Mouse (Mus musculus): ENCODE data around the gene Baat. TPM values are rescaled to one million over a fixed set of nuclear protein-coding genes. Genes with fewer than 3 reads are reported as not detected.
"Not testable (repeated sequence)": the region's sequence is repeated elsewhere in the genome, so short reads cannot be mapped to it uniquely, and the experiment has no call there.

Gene Baat
- polyA plus RNA-seq, 1 experiment, result 0.02 TPM

DNA sequence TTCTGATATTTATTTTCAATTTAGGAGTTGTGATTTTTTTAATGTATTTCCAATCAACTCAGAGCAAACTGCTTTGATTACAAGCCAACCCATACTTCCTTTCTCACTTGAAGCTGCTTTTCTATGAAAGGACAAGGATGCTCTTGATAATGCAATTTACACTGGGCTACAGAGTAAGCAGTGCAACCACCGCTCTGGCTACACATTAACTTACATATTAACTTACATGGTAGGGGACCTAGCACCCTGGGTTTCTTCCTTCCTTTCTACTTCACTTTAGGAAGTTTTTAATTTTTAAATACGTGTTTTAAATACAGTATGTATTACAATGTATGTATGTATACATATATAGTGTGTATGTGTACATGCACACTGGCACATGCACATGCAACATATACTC, 2.8 kb upstream of the Baat start:
- no peak for TF ChIP-seq MYOG (IDR thresholded peaks at IDR 0.05; ENCODE audit: control insufficient read depth, extremely low read depth, insufficient read length)
- no peak for TF ChIP-seq MYOD1 (IDR thresholded peaks at IDR 0.05; ENCODE audit: control insufficient read depth, insufficient read length, low read depth)

DNA sequence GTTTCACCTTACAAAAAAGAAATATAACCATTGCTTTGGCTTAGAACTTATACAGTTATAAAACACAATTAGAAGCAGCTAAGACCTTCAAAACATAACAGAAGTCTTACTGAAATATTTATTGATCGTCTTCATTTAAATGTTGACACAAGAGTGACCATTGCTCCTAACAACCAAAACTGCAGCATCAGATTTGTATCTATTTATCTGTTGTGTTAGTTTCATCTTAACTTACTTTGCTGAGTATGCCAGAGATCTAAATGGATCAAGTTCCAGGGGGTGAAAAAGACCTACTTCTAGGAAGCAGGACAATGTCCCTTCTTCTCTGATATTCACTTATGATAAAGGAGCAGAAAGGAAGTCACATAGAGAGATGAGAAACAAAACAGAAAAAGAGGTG, 2.8 kb downstream of the Baat start:
- no peaks in the 10 kb centered on the region for H3K79me3 ChIP-seq (ENCODE audit: low read depth)
- no peak overlapping the region for H3ac ChIP-seq (ENCODE audit: control insufficient read depth, insufficient read length, low read depth)
- H3K79me2 ChIP-seq (ENCODE audit: control insufficient read depth, insufficient read depth), result no peaks in the 10 kb centered on the region
- TF ChIP-seq MAX (IDR thresholded peaks at IDR 0.05), result no peak
- no peak for TF ChIP-seq MYOG (IDR thresholded peaks at IDR 0.05; ENCODE audit: control insufficient read depth, extremely low read depth, insufficient read length)
- no peak for TF ChIP-seq FOSL1 (IDR thresholded peaks at IDR 0.05; ENCODE audit: insufficient read depth, low read length, poor library complexity, severe bottlenecking)
- no peak for TF ChIP-seq CEBPB (IDR thresholded peaks at IDR 0.05; ENCODE audit: low read depth)
- no peak for TF ChIP-seq MYOD1 (IDR thresholded peaks at IDR 0.05; ENCODE audit: control insufficient read depth, insufficient read length, low read depth)
- TF ChIP-seq USF1 (IDR thresholded peaks at IDR 0.05; ENCODE audit: low read depth), result no peak
- no peak for TF ChIP-seq CTCF (IDR thresholded peaks at IDR 0.05; ENCODE audit: control insufficient read depth, insufficient read depth, insufficient read length)
- no peaks in the 10 kb centered on the region for H3K36me3 ChIP-seq (ENCODE audit: control insufficient read depth, insufficient read depth)
- no peaks in the 10 kb centered on the region for H3K27me3 ChIP-seq (ENCODE audit: control insufficient read depth, insufficient read depth, insufficient read length)
- H3K4me3 ChIP-seq (ENCODE audit: insufficient read depth, poor library complexity, severe bottlenecking), result no peak overlapping the region

More for the DNA sequence above, 2.8 kb upstream of the Baat start:
- no peak overlapping the region for H3K4me3 ChIP-seq (ENCODE audit: insufficient read depth, poor library complexity, severe bottlenecking)
- peaks cover under 1% of the 10 kb centered on the region for H3K79me2 ChIP-seq (ENCODE audit: control insufficient read depth, insufficient read depth)
- H3K27me3 ChIP-seq (ENCODE audit: control insufficient read depth, insufficient read depth, insufficient read length), result no peaks in the 10 kb centered on the region
- peaks cover 29% of the 10 kb centered on the region for H3K36me3 ChIP-seq (ENCODE audit: control insufficient read depth, insufficient read depth)
- peaks cover 7% of the 10 kb centered on the region for H3K79me3 ChIP-seq (ENCODE audit: low read depth)
- H3ac ChIP-seq (ENCODE audit: control insufficient read depth, insufficient read length, low read depth), result no peak overlapping the region

DNA sequence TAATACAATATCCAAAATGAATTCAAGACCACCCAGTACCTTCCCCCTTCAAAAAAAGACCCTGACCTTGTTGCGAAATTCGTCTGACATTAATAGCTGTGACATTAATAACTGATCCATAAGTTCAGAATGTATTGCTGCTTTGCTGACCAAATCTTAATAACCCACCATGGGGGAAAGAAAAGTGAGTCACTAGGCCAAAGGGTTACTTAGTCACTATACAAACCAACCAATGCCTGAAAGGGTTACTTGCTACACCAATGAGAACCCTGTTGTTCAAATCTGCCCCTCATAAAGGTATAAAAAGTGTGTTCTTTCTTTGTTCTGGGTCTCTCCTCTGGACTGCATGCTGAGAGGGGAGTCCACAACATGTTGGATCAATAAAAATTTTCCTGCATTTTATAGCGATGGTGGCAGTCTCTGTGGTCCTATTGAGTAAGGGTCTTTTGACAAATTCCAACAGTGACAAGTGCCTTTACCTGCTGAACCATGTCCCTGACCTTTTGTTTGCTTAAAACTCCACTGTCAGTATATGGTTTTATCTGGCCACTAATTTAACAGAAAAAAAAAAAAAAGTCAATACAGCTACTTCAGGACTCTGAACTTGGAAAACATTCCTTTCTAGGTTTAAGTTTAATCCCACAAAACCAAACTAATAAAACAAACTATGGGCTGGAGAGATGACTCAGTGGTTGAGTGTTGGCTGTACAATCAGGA, 20.3 kb downstream of the Baat start:
- H3K4me3 ChIP-seq (ENCODE audit: insufficient read depth, poor library complexity, severe bottlenecking); H3K79me2 ChIP-seq (ENCODE audit: control insufficient read depth, insufficient read depth); H3K36me3 ChIP-seq (ENCODE audit: control insufficient read depth, insufficient read depth); H3K27me3 ChIP-seq (ENCODE audit: control insufficient read depth, insufficient read depth, insufficient read length); H3ac ChIP-seq (ENCODE audit: control insufficient read depth, insufficient read length, low read depth); H3K79me3 ChIP-seq (ENCODE audit: low read depth): not testable (repeated sequence)

DNA sequence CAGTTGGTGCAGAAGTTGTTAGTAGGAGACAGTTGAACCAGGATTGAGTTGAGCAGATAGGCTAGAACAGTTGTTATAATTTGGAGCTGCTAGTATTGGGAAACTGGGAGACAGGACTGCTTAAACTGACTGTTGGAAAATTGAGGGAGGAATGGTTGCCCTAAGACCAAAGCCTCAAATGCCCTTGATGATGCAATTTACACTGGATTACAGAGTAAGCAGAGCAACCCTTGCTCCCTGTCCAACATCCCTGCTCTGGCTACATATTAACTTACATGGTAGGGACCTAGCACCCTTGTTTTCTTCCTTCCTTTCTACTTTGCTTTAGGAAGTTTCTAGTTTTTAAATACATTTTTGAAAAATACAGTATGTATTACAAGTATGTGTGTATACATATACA, 20.9 kb downstream of the Baat start:
- TF ChIP-seq MYOD1 (IDR thresholded peaks at IDR 0.05; ENCODE audit: control insufficient read depth, insufficient read length, low read depth) (no peak), CTCF (IDR thresholded peaks at IDR 0.05; ENCODE audit: control insufficient read depth, insufficient read depth, insufficient read length) (no peak), USF1 (IDR thresholded peaks at IDR 0.05; ENCODE audit: low read depth) (no peak), FOSL1 (IDR thresholded peaks at IDR 0.05; ENCODE audit: insufficient read depth, low read length, poor library complexity, severe bottlenecking) (no peak)
- no peaks in the 10 kb centered on the region for H3K79me2 ChIP-seq (ENCODE audit: control insufficient read depth, insufficient read depth)

DNA sequence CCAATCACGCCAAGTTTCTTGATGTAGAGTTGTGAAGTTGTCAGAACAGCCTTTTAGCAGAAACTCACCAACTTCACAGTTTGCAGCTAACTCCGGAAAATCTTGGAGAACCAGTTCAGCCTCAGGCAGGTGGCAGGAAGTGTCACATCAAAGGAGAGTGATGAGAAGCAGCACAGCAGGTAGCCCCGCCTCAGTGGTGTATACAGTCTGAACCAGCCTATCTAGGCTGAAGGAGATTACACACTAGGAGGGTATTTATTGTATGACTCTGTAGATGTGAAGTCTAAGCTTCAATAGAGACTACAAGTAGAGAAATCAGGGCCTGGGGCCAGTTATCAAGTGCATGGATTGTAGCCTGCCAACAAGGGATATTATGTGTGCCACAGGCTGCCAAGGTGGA, 25.5 kb downstream of the Baat start:
- no peaks in the 10 kb centered on the region for H3K36me3 ChIP-seq (ENCODE audit: control insufficient read depth, insufficient read depth)
- H3ac ChIP-seq (ENCODE audit: control insufficient read depth, insufficient read length, low read depth), result no peak overlapping the region
- H3K79me3 ChIP-seq (ENCODE audit: low read depth), result no peaks in the 10 kb centered on the region
- no peaks in the 10 kb centered on the region for H3K79me2 ChIP-seq (ENCODE audit: control insufficient read depth, insufficient read depth)
- TF ChIP-seq FOSL1 (IDR thresholded peaks at IDR 0.05; ENCODE audit: insufficient read depth, low read length, poor library complexity, severe bottlenecking), result no peak
- TF ChIP-seq CEBPB (IDR thresholded peaks at IDR 0.05; ENCODE audit: low read depth), result no peak
- no peak for TF ChIP-seq MYOG (IDR thresholded peaks at IDR 0.05; ENCODE audit: control insufficient read depth, extremely low read depth, insufficient read length)
- no peak for TF ChIP-seq MAX (IDR thresholded peaks at IDR 0.05)
- no peak for TF ChIP-seq CTCF (IDR thresholded peaks at IDR 0.05; ENCODE audit: control insufficient read depth, insufficient read depth, insufficient read length)
- H3K4me3 ChIP-seq (ENCODE audit: insufficient read depth, poor library complexity, severe bottlenecking), result no peak overlapping the region
- H3K27me3 ChIP-seq (ENCODE audit: control insufficient read depth, insufficient read depth, insufficient read length), result peaks cover 3% of the 10 kb centered on the region

More for the DNA sequence above, 20.9 kb downstream of the Baat start:
- H3K4me3 ChIP-seq (ENCODE audit: insufficient read depth, poor library complexity, severe bottlenecking), result no peak overlapping the region
- H3K79me3 ChIP-seq (ENCODE audit: low read depth), result no peaks in the 10 kb centered on the region
- H3ac ChIP-seq (ENCODE audit: control insufficient read depth, insufficient read length, low read depth), result no peak overlapping the region
- H3K36me3 ChIP-seq (ENCODE audit: control insufficient read depth, insufficient read depth), result no peaks in the 10 kb centered on the region
- H3K27me3 ChIP-seq (ENCODE audit: control insufficient read depth, insufficient read depth, insufficient read length), result no peaks in the 10 kb centered on the region

DNA sequence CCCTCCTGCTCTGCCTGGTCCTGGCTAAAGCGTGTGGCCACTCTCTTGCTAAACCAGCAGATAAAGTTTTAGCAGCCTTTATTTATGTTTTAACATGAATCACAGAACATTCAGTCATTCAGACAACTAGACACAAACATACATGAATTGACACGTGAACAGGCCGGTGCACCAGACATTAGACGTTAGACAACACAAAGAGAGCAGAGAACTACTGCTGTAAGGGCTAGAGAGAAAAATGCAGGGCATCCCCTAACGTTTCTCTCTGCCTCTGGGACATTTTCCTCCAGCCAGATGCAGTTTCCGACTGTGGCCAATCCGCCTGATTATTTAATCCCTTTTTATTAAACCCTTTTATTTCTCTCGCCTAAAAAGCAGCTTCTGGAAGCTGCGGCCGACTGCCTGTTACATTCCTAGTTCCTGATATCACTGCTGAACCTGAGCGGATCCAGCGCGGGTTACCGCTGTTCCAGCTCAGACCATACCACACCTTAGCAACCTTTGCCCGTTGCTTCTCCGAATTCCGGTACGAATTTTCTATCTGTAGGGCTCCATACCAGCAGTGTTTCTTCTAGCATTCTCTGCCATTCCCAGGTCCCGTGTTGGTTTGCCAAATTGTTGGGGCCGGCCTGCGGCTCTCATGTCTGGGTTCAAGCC, 26.1 kb downstream of the Baat start:
- no peaks in the 10 kb centered on the region for H3K36me3 ChIP-seq (ENCODE audit: control insufficient read depth, insufficient read depth)
- no peak for TF ChIP-seq MAX (IDR thresholded peaks at IDR 0.05)
- no peak for TF ChIP-seq USF1 (IDR thresholded peaks at IDR 0.05; ENCODE audit: low read depth)
- TF ChIP-seq CEBPB (IDR thresholded peaks at IDR 0.05; ENCODE audit: low read depth), result no peak
- no peak for TF ChIP-seq FOSL1 (IDR thresholded peaks at IDR 0.05; ENCODE audit: insufficient read depth, low read length, poor library complexity, severe bottlenecking)
- TF ChIP-seq MYOG (IDR thresholded peaks at IDR 0.05; ENCODE audit: control insufficient read depth, extremely low read depth, insufficient read length), result no peak
- TF ChIP-seq MYOD1 (IDR thresholded peaks at IDR 0.05; ENCODE audit: control insufficient read depth, insufficient read length, low read depth), result no peak
- no peaks in the 10 kb centered on the region for H3K79me3 ChIP-seq (ENCODE audit: low read depth)
- H3ac ChIP-seq (ENCODE audit: control insufficient read depth, insufficient read length, low read depth), result no peak overlapping the region
- no peaks in the 10 kb centered on the region for H3K79me2 ChIP-seq (ENCODE audit: control insufficient read depth, insufficient read depth)
- H3K4me3 ChIP-seq (ENCODE audit: insufficient read depth, poor library complexity, severe bottlenecking), result no peak overlapping the region
- peaks cover 3% of the 10 kb centered on the region for H3K27me3 ChIP-seq (ENCODE audit: control insufficient read depth, insufficient read depth, insufficient read length)

DNA sequence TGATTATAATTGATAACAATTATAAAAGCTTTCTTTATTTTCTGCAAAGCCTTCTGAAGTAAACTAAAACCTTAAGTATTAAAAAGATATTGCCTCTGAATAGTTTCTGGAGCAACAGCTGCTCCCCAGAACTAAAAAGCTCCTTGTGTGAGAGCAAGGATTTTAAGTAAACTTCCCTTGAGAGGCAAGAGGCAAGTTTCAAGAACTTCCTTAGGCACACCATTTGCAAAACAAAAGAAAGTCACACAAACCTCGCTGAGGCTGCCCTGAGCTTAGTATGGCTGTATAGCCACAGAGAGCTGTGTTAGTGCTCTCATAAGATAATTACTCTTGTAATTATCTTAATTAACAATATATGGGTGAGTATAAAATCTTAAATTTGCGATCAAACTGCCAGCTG, 27.3 kb downstream of the Baat start:
- H3K36me3 ChIP-seq (ENCODE audit: control insufficient read depth, insufficient read depth); H3K79me2 ChIP-seq (ENCODE audit: control insufficient read depth, insufficient read depth); H3K4me3 ChIP-seq (ENCODE audit: insufficient read depth, poor library complexity, severe bottlenecking); H3ac ChIP-seq (ENCODE audit: control insufficient read depth, insufficient read length, low read depth); H3K27me3 ChIP-seq (ENCODE audit: control insufficient read depth, insufficient read depth, insufficient read length); H3K79me3 ChIP-seq (ENCODE audit: low read depth): not testable (repeated sequence)

All from C2C12 (cell line).